Mouse (Mus musculus) intestine, embryonic 16.5 days (tissue): Measurements from ENCODE around the gene Slc46a1. TPM values are rescaled to one million over a fixed set of nuclear protein-coding genes. Genes with fewer than 3 reads are reported as not detected.

Experiments used
- ATAC-seq: fragments of 200-750 bp; cut with Nextera tagmentation; 2 replicates; pipeline ENCODE4 v1.8.0; 2017; ENCODE audit warnings: moderate TSS enrichment, moderate library complexity
- H3K27ac ChIP-seq: fragments of 300-500 bp; sonication (generic); 2 replicates; pipeline ENCODE4 v1.5.1; 2014; ENCODE audit warnings: mild to moderate bottlenecking, low read length
- H3K27me3 ChIP-seq: fragments of 300-500 bp; sonication (generic); replicated peaks from 2 replicates; pipeline ENCODE4 v1.6.1; 2014; ENCODE audit warnings: low read length, control low read depth, mixed read lengths; ENCODE audit not compliant: control insufficient read depth, insufficient read depth
- H3K36me3 ChIP-seq: fragments of 300-500 bp; sonication (generic); 2 replicates; pipeline ENCODE4 v1.6.1; 2014; ENCODE audit warnings: low read length, control low read depth; ENCODE audit not compliant: control insufficient read depth, insufficient read depth
- H3K4me1 ChIP-seq: fragments of 300-500 bp; sonication (generic); 2 replicates; pipeline ENCODE4 v1.6.1; 2014; ENCODE audit warnings: low read length, control low read depth, mixed read lengths; ENCODE audit not compliant: control insufficient read depth, insufficient read depth
- H3K4me2 ChIP-seq: fragments of 300-500 bp; sonication (generic); 2 replicates; pipeline ENCODE4 v1.6.1; 2014; ENCODE audit warnings: low read depth, low read length, control low read depth
- H3K4me3 ChIP-seq: fragments of 300-500 bp; sonication (generic); 2 replicates; pipeline ENCODE4 v1.5.1; 2014; ENCODE audit warnings: mild to moderate bottlenecking, low read length
- H3K9ac ChIP-seq: fragments of 300-500 bp; sonication (generic); 2 replicates; pipeline ENCODE4 v1.6.1; 2014; ENCODE audit warnings: low read depth, low read length
- H3K9me3 ChIP-seq: fragments of 300-500 bp; sonication (generic); 2 replicates; pipeline ENCODE4 v1.6.1; 2016; ENCODE audit warnings: low read length, control low read depth; ENCODE audit not compliant: control insufficient read depth
- WGBS: fragments of 180-500 bp; shearing (Covaris S2); extraction: QIAGEN DNeasy Blood & Tissue Kit; methylation state at CpG from one replicate; pipeline ENCODE4 v1.1.7; 2014; 5-methylcytosine and 5-hydroxymethylcytosine counted together
- polyA plus RNA-seq: library from polyadenylated mRNA; unstranded; fragments of >200 nt; fragmentation: Nextera tagmentation; extraction: Ambion mirVana; gene quantifications from 2 replicates; pipeline ENCODE4 v1.2.1, GENCODE M21; 2015

The Slc46a1 gene
- polyA plus RNA-seq, 1 experiment from 2014 or later: 12.8 TPM

DNA sequence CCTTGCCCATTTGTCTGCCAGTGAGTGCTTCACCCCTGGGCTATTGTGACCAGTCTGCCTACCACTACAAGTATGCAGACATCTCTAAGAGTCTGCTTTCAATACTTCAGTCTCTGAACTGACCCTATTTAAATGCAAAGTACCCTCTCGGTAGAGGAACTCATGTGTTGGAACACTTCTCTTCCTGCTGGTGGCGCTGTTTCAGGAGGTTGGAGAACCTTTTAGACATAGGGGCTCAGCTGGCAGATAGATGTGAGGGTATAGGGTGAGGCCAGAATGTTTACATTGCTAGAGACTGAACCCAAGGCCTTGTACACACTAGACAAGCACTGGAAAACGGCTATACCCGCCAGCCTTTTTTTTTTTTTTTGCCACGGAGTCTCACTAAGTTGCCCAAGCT, 37.2 kb upstream of the Slc46a1 start:
- no peaks in the 10 kb centered on the region for H3K27me3 ChIP-seq
- H3K9me3 ChIP-seq: no peaks in the 10 kb centered on the region
- H3K9ac ChIP-seq: no peak overlapping the region
- no peaks in the 10 kb centered on the region for H3K36me3 ChIP-seq
- peaks cover 5% of the 10 kb centered on the region for H3K4me1 ChIP-seq
- no peak for ATAC-seq
- 72% methylated on average over 5 of the region's 5 CpGs for WGBS
- peak overlapping the region; percentile 69; the same call in 1 of the 2 replicates for H3K27ac ChIP-seq
- no peak overlapping the region for H3K4me2 ChIP-seq
- no peak overlapping the region for H3K4me3 ChIP-seq

DNA sequence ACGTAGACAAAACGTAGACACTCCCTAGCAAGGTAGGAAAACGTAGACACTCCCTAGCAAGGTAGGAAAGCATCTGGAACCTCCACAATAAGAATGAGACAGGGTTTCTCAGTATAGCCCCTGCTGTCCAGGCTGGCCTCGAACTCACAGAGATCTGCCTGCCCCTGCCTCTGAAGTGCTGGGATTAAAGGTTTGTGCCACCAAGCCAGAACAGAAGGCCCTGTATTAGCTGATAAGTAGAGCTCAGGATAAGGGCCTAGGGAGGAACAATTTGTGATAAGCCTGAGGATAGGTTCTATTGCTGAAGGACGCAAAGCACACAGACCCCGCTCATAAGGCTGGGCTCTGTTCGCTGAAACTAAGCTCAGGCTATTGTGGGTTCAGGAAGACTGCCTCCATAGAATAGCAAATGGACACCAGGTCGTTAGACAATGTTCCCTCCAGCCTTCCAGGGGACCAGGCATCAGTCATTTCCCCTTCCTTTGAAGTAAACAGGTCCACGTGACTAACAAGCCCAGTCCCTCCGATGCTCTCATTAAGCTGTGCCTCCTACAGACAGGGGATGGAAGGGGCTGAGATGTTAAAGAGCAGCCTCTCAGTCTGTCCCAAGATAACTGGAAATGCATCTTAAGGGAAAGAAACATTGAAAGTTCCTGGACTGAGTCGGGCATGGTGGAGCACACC, 35.2 kb upstream of the Slc46a1 start:
- H3K27ac ChIP-seq: peak overlapping the region; percentile 40
- H3K27me3 ChIP-seq: no peaks in the 10 kb centered on the region
- H3K9me3 ChIP-seq: no peaks in the 10 kb centered on the region
- no peak overlapping the region for H3K4me2 ChIP-seq
- no peak for ATAC-seq
- WGBS: 44% methylated on average over 11 of the region's 11 CpGs
- H3K4me1 ChIP-seq: peaks cover 11% of the 10 kb centered on the region; the same call in 1 of the 2 replicates
- H3K4me3 ChIP-seq: no peak overlapping the region
- H3K9ac ChIP-seq: no peak overlapping the region
- no peaks in the 10 kb centered on the region for H3K36me3 ChIP-seq

DNA sequence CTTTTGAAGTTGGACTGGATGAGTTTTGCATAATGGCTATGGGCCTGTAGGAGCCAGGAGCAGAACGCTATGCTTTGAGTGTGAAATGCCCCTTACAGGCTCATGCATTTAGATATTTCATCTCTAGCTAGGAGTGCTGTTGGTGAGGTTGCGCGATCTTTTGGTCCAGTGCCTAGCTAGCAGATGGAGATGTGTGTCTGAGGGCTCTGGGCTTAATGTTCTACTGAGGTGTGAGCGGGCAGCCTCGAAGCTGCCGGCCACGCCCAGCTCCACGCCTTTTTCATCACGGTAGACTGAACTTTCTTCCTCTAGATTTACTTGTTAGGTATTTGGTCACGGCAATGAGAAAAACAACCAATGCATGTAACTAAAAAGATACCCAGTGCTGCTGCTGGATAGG, 34.3 kb upstream of the Slc46a1 start:
- no peak overlapping the region for H3K4me3 ChIP-seq
- H3K9ac ChIP-seq: no peak overlapping the region
- WGBS: 69% methylated on average over 10 of the region's 10 CpGs
- peaks cover 16% of the 10 kb centered on the region; the same call in 1 of the 2 replicates for H3K4me1 ChIP-seq
- H3K36me3 ChIP-seq: no peaks in the 10 kb centered on the region
- H3K27me3 ChIP-seq: no peaks in the 10 kb centered on the region
- peak overlapping the region; percentile 64 for H3K27ac ChIP-seq
- no peaks in the 10 kb centered on the region for H3K9me3 ChIP-seq
- ATAC-seq: no peak
- H3K4me2 ChIP-seq: no peak overlapping the region

DNA sequence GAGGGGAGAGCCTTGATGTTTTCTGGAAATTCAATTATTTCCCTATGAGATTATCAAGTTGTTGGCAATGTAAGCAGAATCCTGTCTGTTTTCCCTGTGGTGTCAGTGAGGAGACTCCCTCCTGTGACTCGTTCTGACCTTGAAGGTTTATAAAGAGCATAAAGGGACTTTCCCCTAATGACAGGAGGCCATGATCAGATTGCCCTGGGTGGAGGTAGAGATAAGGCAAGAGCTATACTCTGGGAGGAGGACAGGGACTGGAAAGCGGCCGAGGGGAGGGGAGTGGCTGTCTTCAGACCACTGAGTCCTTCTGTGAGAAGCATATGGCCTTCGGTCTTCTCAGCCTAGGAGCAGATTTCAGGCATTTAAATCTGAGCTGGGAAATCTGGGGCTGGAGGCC, 31.4 kb upstream of the Slc46a1 start:
- Histone ChIP-seq H3K4me2 (no peak overlapping the region), H3K9me3 (no peaks in the 10 kb centered on the region), H3K36me3 (no peaks in the 10 kb centered on the region), H3K4me1 (peaks cover 13% of the 10 kb centered on the region; the same call in 1 of the 2 replicates), H3K4me3 (no peak overlapping the region), H3K27ac (peak overlapping the region; percentile 86), H3K9ac (peak overlapping the region; percentile 45; the same call in 1 of the 2 replicates), H3K27me3 (no peaks in the 10 kb centered on the region)
- peak; percentile 59 for ATAC-seq
- WGBS: 29% methylated on average over 4 of the region's 4 CpGs

DNA sequence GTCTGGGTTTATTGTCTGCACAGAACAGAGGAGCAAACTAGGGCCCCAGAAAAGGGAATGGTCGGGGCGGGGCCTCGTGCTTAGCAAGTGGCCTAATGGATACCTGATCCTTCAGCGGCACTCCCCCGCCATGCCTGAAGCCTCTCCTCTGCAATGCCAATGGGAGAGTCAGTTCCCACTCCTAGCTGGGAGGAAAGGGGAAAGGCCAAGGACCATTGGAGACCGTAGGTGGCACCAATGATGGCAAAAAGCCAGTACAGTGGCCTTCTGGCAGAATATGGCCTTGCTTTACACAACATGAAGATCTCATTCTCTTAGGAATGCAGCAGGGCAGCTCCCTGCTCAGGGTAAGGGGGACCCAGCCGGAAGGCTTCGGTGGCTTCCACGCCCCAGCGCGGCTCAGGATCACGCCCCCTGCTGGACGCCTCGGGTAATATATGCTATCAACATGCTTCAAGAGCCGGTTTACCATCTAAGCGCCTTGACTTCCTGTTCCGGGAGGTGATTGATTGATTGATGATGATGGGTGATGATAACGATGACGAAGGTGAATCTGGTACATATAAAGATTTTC, 29.6 kb upstream of the Slc46a1 start:
- no peaks in the 10 kb centered on the region for H3K27me3 ChIP-seq
- WGBS: 5% methylated on average over 19 of the region's 19 CpGs

DNA sequence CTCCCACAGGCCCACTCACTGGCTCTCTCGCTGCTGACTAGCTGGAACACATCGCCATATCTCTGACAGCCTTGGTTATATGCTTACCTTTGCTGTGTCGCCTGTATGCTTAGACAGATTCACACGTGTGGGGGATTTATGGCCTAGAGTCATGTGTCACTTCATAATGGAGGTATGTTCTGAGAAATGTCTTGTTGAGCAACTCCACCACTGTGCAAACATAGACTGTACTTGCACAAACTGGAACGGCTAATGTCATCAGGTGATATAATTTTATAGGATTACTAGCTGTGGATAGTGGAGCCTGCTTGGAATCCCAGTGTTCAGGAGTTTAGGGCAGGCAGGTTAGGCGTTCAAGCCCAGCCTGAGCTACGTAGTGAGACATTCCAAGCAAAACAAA, 28.3 kb upstream of the Slc46a1 start:
- ATAC-seq: peak; percentile 51
- 72% methylated on average over 7 of the region's 7 CpGs for WGBS

More for the DNA sequence above, 29.6 kb upstream of the Slc46a1 start:
- Histone ChIP-seq H3K27ac (peak overlapping the region; percentile 86), H3K4me3 (peak overlapping the region; percentile 9; the same call in 1 of the 2 replicates), H3K4me2 (peak overlapping the region; percentile 28; the same call in 1 of the 2 replicates), H3K9me3 (no peaks in the 10 kb centered on the region), H3K9ac (peak overlapping the region; percentile 49; the same call in 1 of the 2 replicates), H3K4me1 (peaks cover 13% of the 10 kb centered on the region; the same call in 1 of the 2 replicates), H3K36me3 (no peaks in the 10 kb centered on the region)
- ATAC-seq: peak; percentile 76

DNA sequence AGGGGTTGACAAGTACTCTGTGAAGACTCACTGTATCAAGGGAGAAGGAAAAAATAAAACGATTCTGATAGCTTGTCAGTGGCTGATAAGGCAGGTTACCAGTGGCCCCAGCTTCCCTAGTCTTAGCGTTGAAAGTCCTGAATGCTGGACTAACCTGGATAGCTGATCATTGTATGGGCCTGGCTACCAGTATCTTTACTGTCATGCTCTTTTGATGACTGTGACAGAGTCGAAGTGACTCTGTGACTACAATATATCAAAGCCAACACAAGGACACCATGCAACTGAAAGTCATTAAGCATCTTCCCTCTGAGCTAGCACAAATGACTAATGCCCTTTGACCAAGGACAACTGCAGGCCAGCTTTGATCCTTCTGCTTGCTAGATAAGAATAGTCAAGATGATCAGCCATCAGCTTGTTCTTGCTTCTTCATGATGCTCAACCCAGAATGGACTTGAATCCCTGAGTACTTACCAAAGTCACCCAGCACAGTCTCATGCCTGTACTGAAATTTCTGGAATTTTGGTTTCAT, 27.0 kb upstream of the Slc46a1 start:
- Histone ChIP-seq H3K36me3 (no peaks in the 10 kb centered on the region), H3K4me1 (peaks cover 9% of the 10 kb centered on the region; the same call in 1 of the 2 replicates), H3K9me3 (no peaks in the 10 kb centered on the region), H3K4me2 (no peak overlapping the region), H3K27ac (peak overlapping the region; percentile 26; the same call in 1 of the 2 replicates), H3K9ac (no peak overlapping the region), H3K27me3 (no peaks in the 10 kb centered on the region), H3K4me3 (no peak overlapping the region)
- peak; percentile 24 for ATAC-seq
- WGBS: 50% methylated on average over 3 of the region's 3 CpGs

More for the DNA sequence above, 28.3 kb upstream of the Slc46a1 start:
- H3K27me3 ChIP-seq: no peaks in the 10 kb centered on the region
- no peaks in the 10 kb centered on the region for H3K36me3 ChIP-seq
- no peaks in the 10 kb centered on the region for H3K9me3 ChIP-seq
- H3K4me1 ChIP-seq: peaks cover 13% of the 10 kb centered on the region; the same call in 1 of the 2 replicates
- H3K9ac ChIP-seq: no peak overlapping the region
- peak overlapping the region; percentile 76 for H3K27ac ChIP-seq
- H3K4me3 ChIP-seq: no peak overlapping the region
- no peak overlapping the region for H3K4me2 ChIP-seq

DNA sequence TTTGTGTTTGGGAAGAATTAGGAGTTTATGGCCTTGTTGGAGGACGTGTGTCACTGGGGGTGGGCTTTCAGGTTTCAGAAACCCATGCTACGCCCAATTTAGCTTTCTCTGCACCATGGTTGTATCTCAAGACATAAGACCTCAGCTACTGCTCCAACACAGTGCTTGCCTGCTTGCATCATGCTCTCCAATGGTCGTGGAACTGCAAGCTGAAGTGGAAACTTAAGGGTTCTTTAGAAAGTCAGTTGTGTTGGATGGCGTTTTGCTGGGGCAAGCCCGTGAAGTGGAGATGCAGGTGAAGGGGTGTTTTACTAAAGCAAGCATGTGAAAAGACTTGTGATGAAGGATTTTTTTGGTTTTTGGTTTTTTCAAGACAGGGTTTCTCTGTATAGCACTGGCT, 22.4 kb upstream of the Slc46a1 start:
- Histone ChIP-seq H3K27me3 (no peaks in the 10 kb centered on the region), H3K27ac (no peak overlapping the region), H3K4me2 (no peak overlapping the region), H3K4me1 (no peaks in the 10 kb centered on the region), H3K36me3 (no peaks in the 10 kb centered on the region), H3K9me3 (no peaks in the 10 kb centered on the region), H3K9ac (no peak overlapping the region), H3K4me3 (no peak overlapping the region)
- ATAC-seq: no peak
- whole genome bisulfite sequencing: 79% methylated on average over 5 of the region's 5 CpGs

DNA sequence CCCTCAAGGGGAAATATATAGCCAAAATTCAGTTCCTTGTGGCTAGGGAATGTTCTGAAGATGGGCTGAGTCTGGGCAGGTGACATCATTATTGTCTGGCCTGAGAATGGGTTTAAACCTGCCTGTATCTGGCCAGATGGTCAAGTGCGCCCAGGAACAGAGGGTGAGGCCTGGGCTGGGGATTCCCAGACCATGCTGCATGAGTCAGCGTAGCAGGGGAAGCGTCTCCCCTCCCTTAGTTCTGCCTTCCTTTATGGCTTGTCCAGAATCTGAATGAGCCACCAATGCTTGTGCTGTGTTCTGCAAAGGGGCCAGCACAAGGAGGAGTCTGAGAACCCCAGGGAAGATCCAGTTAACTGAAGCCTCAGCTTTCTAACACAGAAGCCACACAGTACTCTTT, 18.3 kb upstream of the Slc46a1 start:
- Histone ChIP-seq H3K9ac (no peak overlapping the region), H3K4me3 (no peak overlapping the region), H3K27ac (no peak overlapping the region), H3K9me3 (no peaks in the 10 kb centered on the region), H3K27me3 (no peaks in the 10 kb centered on the region), H3K4me2 (no peak overlapping the region), H3K36me3 (no peaks in the 10 kb centered on the region), H3K4me1 (no peaks in the 10 kb centered on the region)
- 70% methylated on average over 3 of the region's 3 CpGs for WGBS
- no peak for ATAC-seq
